7 mouse cellular contexts compared by ENCODE assay signal in the genomic region with DNA sequence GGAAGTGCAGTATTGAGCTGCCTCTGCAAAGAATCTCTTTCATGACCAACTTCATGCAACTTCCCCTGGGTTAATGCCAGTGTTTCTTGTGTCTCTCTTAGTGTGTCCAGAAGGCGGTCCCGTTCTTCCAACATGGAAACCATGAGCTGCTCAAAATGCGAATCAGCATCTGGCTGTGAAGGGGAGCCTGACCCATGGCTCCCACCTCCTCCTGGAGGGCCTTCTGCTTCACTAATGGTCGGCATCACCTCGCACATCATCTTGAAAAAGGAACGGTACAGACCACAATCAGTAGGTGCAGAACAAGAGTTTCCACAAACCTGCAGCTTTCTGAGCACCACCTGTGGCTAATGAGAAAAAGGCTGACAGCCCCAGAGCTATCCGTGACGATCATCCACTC. TPM values are rescaled to one million over a fixed set of nuclear protein-coding genes. Genes with fewer than 3 reads are reported as not detected.
DNase-seq lines count a peak whose midpoint lies in the region; ATAC-seq lines count a peak whose summit lies in the region.

No protein-coding gene starts in this region.

- no peaks in the 10 kb centered on the region for H3K27me3 ChIP-seq in lung, embryonic 16.5 days (ENCODE audit: control insufficient read depth, insufficient read depth, low read depth, low read length)
- H3K27me3 ChIP-seq in forebrain, embryonic 13.5 days, result peaks cover 12% of the 10 kb centered on the region
- peaks cover 7% of the 10 kb centered on the region; the same call in 1 of the 2 replicates for H3K27me3 ChIP-seq in limb, embryonic 12.5 days
- H3K27me3 ChIP-seq in stomach, embryonic 14.5 days (ENCODE audit: control insufficient read depth, insufficient read depth, low read length), result no peaks in the 10 kb centered on the region

- peaks cover 15% of the 10 kb centered on the region for H3K4me1 ChIP-seq in lung, embryonic 16.5 days (replicated peaks; ENCODE audit: control insufficient read depth, insufficient read depth, low read length)
- H3K4me1 ChIP-seq in forebrain, embryonic 13.5 days, result peaks cover 33% of the 10 kb centered on the region
- peaks cover 13% of the 10 kb centered on the region for H3K4me1 ChIP-seq in limb, embryonic 12.5 days (replicated peaks)
- peaks cover 8% of the 10 kb centered on the region; the same call in 1 of the 2 replicates for H3K4me1 ChIP-seq in stomach, embryonic 14.5 days (ENCODE audit: control insufficient read depth, insufficient read depth, low read length)

- H3K9ac ChIP-seq in lung, embryonic 16.5 days (ENCODE audit: low read length), result peak overlapping the region; percentile 98
- H3K9ac ChIP-seq in forebrain, embryonic 13.5 days, result peak overlapping the region; percentile 97
- H3K9ac ChIP-seq in limb, embryonic 12.5 days (replicated peaks), result peak overlapping the region; percentile 93; the same call in 1 of the 2 replicates
- peak overlapping the region; percentile 94; the same call in 1 of the 2 replicates for H3K9ac ChIP-seq in stomach, embryonic 14.5 days (replicated peaks; ENCODE audit: low read depth, low read length)

- peaks cover 18% of the 10 kb centered on the region for H3K36me3 ChIP-seq in lung, embryonic 16.5 days (ENCODE audit: control insufficient read depth, insufficient read depth, low read length)
- peaks cover 31% of the 10 kb centered on the region for H3K36me3 ChIP-seq in forebrain, embryonic 13.5 days (ENCODE audit: poor library complexity, severe bottlenecking)
- H3K36me3 ChIP-seq in limb, embryonic 12.5 days, result peaks cover 46% of the 10 kb centered on the region
- H3K36me3 ChIP-seq in stomach, embryonic 14.5 days (ENCODE audit: control insufficient read depth, insufficient read depth, low read length), result peaks cover 9% of the 10 kb centered on the region; the same call in 1 of the 2 replicates

- H3K4me2 ChIP-seq in lung, embryonic 16.5 days (ENCODE audit: low read depth, low read length), result peak overlapping the region; percentile 80
- H3K4me2 ChIP-seq in forebrain, embryonic 13.5 days, result peak overlapping the region; percentile 87
- peak overlapping the region; percentile 83 for H3K4me2 ChIP-seq in limb, embryonic 12.5 days
- peak overlapping the region; percentile 83 for H3K4me2 ChIP-seq in stomach, embryonic 14.5 days (replicated peaks; ENCODE audit: low read depth, low read length)

- no peak for ATAC-seq in lung, embryonic 16.5 days (ENCODE audit: low read depth)
- ATAC-seq in forebrain, embryonic 13.5 days, result no peak
- ATAC-seq in limb, embryonic 12.5 days (ENCODE audit: insufficient number of reproducible peaks, insufficient read depth, low FRiP score, low TSS enrichment, low read depth), result no peak
- no peak for ATAC-seq in stomach, embryonic 14.5 days (ENCODE audit: insufficient number of reproducible peaks, insufficient read depth, low FRiP score, low read depth)

- no peak overlapping the region for H3K27ac ChIP-seq in lung, embryonic 16.5 days (ENCODE audit: low read length)
- H3K27ac ChIP-seq in forebrain, embryonic 13.5 days, result no peak overlapping the region
- no peak overlapping the region for H3K27ac ChIP-seq in limb, embryonic 12.5 days
- H3K27ac ChIP-seq in stomach, embryonic 14.5 days (ENCODE audit: low read length), result no peak overlapping the region

- 82% methylated on average over 8 of the region's 8 CpGs for WGBS in lung, embryonic 16.5 days
- 88% methylated on average over 8 of the region's 8 CpGs for WGBS in forebrain, embryonic 13.5 days
- WGBS in limb, embryonic 12.5 days, result 82% methylated on average over 8 of the region's 8 CpGs
- WGBS in stomach, embryonic 14.5 days, result 84% methylated on average over 8 of the region's 8 CpGs

- no peak overlapping the region; the same call in 1 of the 2 replicates for H3K4me3 ChIP-seq in lung, embryonic 16.5 days (ENCODE audit: low read length)
- H3K4me3 ChIP-seq in forebrain, embryonic 13.5 days, result peak overlapping the region; percentile 91
- peak overlapping the region; percentile 97 for H3K4me3 ChIP-seq in limb, embryonic 12.5 days (replicated peaks)
- H3K4me3 ChIP-seq in stomach, embryonic 14.5 days (ENCODE audit: low read depth, low read length), result peak overlapping the region; percentile 85

- DNase-seq in lung, postnatal 25 days (ENCODE audit: low spot score), result no peak
- DNase-seq in right cerebral cortex, postnatal 10 days (ENCODE audit: low spot score in 2 of 2), result no peak
- DNase-seq in testis, postnatal 10 days (ENCODE audit: low spot score), result no peak

- H3K9me3 ChIP-seq in lung, embryonic 16.5 days (ENCODE audit: control insufficient read depth, low read length), result no peaks in the 10 kb centered on the region
- no peaks in the 10 kb centered on the region for H3K9me3 ChIP-seq in forebrain, embryonic 13.5 days (replicated peaks)
- H3K9me3 ChIP-seq in limb, embryonic 12.5 days, result no peaks in the 10 kb centered on the region
- no peaks in the 10 kb centered on the region for H3K9me3 ChIP-seq in stomach, embryonic 14.5 days (ENCODE audit: control insufficient read depth, low read depth, low read length)

RNA-seq across cellular contexts. Expression of gene Ppfia1, which starts 1.3 kb away (rescaled TPM):
- polyA plus RNA-seq in lung, embryonic 16.5 days (2015; fragmentation: Nextera tagmentation; extraction: Ambion mirVana), result 16.4 and 25.9 TPM in 2 replicates
- polyA plus RNA-seq in forebrain, embryonic 13.5 days (2015; fragmentation: Nextera tagmentation; extraction: Ambion mirVana), result 29.0 and 32.1 TPM in 2 replicates
- polyA plus RNA-seq in limb, embryonic 12.5 days (2016; fragmentation: Nextera tagmentation; extraction: Ambion mirVana), result 53.3 and 55.4 TPM in 2 replicates
- 38.3 and 40.1 TPM in 2 replicates for polyA plus RNA-seq in stomach, embryonic 14.5 days (2014; fragmentation: Nextera tagmentation; extraction: Ambion mirVana)

RNA-seq across cellular contexts. Expression of gene Fadd, which starts 30.0 kb away (rescaled TPM):
- 11.5 and 12.7 TPM in 2 replicates for polyA plus RNA-seq in lung, embryonic 16.5 days (2015; fragmentation: Nextera tagmentation; extraction: Ambion mirVana)
- polyA plus RNA-seq in forebrain, embryonic 13.5 days (2015; fragmentation: Nextera tagmentation; extraction: Ambion mirVana), result 7.1 and 7.7 TPM in 2 replicates
- 11.1 TPM in 2 replicates for polyA plus RNA-seq in limb, embryonic 12.5 days (2016; fragmentation: Nextera tagmentation; extraction: Ambion mirVana)
- polyA plus RNA-seq in stomach, embryonic 14.5 days (2014; fragmentation: Nextera tagmentation; extraction: Ambion mirVana), result 12.5 and 13.0 TPM in 2 replicates
